Mouse (Mus musculus): ENCODE data around the gene Ptpru. TPM values are rescaled to one million over a fixed set of nuclear protein-coding genes. Genes with fewer than 3 reads are reported as not detected.

Ptpru gene
- total and polyA plus RNA-seq, 3 experiments, result 0.38 TPM; not detected in 2

DNA sequence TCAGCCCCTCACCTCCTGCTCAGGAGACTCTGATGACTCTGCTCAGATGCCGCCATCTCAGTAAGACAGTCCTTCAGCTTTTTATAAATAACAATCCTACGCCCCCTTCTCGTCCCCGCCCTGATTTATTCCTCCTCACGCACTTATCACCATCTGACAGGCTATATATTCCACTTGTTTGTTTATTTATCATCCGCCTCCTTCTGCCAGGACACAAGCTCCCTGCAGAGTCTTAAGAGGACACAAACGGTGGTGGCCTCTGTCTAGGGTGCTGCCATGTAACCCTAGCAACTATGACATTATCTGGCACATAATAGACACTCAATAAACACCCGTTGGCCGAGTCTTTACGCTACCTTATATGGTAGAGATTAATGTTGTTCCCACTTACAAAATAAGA is 22.3 kb downstream of the Ptpru start:
- DNase-seq (ENCODE audit: extremely low read depth), result no peak
- no peaks in the 10 kb centered on the region for H3K4me1 ChIP-seq (ENCODE audit: control insufficient read depth in 1 of 2, insufficient read depth in 2 of 2)
- no peaks in the 10 kb centered on the region for H3K9me3 ChIP-seq (replicated peaks; ENCODE audit: low read length)
- H3K4me3 ChIP-seq (replicated peaks in 1 of 3; ENCODE audit: low read depth in 2 of 3, low read length in 2 of 3, poor library complexity in 1 of 3), result no peak overlapping the region
- TF ChIP-seq HCFC1 (IDR thresholded peaks at IDR 0.05; ENCODE audit: low read depth, low read length), result no peak
- TF ChIP-seq NELFE (IDR thresholded peaks at IDR 0.05; ENCODE audit: low read depth, low read length), result no peak
- no peak for TF ChIP-seq PAX5 (IDR thresholded peaks at IDR 0.05; ENCODE audit: low read length)
- no peak for TF ChIP-seq ZNF384 (IDR thresholded peaks at IDR 0.05; ENCODE audit: low read depth, low read length)
- TF ChIP-seq IRF4 (IDR thresholded peaks at IDR 0.05; ENCODE audit: low read depth, low read length), result no peak
- TF ChIP-seq CHD1 (IDR thresholded peaks at IDR 0.05; ENCODE audit: low read depth, low read length), result no peak
- no peak for TF ChIP-seq TCF12 (IDR thresholded peaks at IDR 0.05; ENCODE audit: low read depth, low read length)
- TF ChIP-seq RCOR1 (conservative IDR thresholded peaks at IDR 0.05; ENCODE audit: low read depth, low read length), result no peak
- TF ChIP-seq JUN (IDR thresholded peaks at IDR 0.05; ENCODE audit: insufficient read depth, low read depth, low read length), result no peak
- no peak for TF ChIP-seq USF1 (IDR thresholded peaks at IDR 0.05; ENCODE audit: low read depth, low read length)
- no peak for TF ChIP-seq ZKSCAN1 (IDR thresholded peaks at IDR 0.05; ENCODE audit: borderline replicate concordance, low read depth, low read length)
- no peak for TF ChIP-seq MAFK (IDR thresholded peaks at IDR 0.05; ENCODE audit: insufficient replicate concordance, low read length)
- TF ChIP-seq SIN3A (IDR thresholded peaks at IDR 0.05; ENCODE audit: low read length), result no peak
- TF ChIP-seq JUND (conservative IDR thresholded peaks at IDR 0.05; ENCODE audit: low read depth, low read length), result no peak
- TF ChIP-seq CHD2 (IDR thresholded peaks at IDR 0.05; ENCODE audit: low read length), result no peak
- no peak for TF ChIP-seq SMC3 (IDR thresholded peaks at IDR 0.05; ENCODE audit: low read depth, low read length)
- no peak for TF ChIP-seq MEF2A (IDR thresholded peaks at IDR 0.05; ENCODE audit: borderline replicate concordance, low read depth, low read length)
- no peak for TF ChIP-seq ETS1 (conservative IDR thresholded peaks at IDR 0.05; ENCODE audit: low read depth, low read length)
- TF ChIP-seq MYC (IDR thresholded peaks at IDR 0.05; ENCODE audit: low read depth, low read length), result no peak
- H3K27ac ChIP-seq (ENCODE audit: insufficient read depth, low read depth), result no peak overlapping the region
- H3K36me3 ChIP-seq (replicated peaks in 1 of 2; ENCODE audit: control insufficient read depth in 1 of 2, insufficient read depth in 1 of 2, low read length in 1 of 2), result no peaks in the 10 kb centered on the region
- H3K27me3 ChIP-seq (replicated peaks), result peaks cover 88% of the 10 kb centered on the region
- in situ Hi-C loops (cut with MboI; ENCODE audit: low pct_ligation_motif_present, low pct_unique_long_range_greater_than_20kb, low sequenced_read_pairs), result no loop called here
- H3K9ac ChIP-seq (ENCODE audit: insufficient read depth, low read depth), result no peak overlapping the region
- dilution Hi-C loops (cut with MboI; ENCODE audit: extremely low pct_ligation_motif_present, extremely low pct_unique_long_range_greater_than_20kb, low sequenced_read_pairs), result no loop called here
- H3K4me2 ChIP-seq (ENCODE audit: insufficient read depth, low read depth, poor library complexity, severe bottlenecking), result no peak overlapping the region
- no peaks in the 10 kb centered on the region for H3K79me2 ChIP-seq (replicated peaks; ENCODE audit: control insufficient read depth, extremely low read depth, insufficient read depth, poor library complexity, severe bottlenecking)

DNA sequence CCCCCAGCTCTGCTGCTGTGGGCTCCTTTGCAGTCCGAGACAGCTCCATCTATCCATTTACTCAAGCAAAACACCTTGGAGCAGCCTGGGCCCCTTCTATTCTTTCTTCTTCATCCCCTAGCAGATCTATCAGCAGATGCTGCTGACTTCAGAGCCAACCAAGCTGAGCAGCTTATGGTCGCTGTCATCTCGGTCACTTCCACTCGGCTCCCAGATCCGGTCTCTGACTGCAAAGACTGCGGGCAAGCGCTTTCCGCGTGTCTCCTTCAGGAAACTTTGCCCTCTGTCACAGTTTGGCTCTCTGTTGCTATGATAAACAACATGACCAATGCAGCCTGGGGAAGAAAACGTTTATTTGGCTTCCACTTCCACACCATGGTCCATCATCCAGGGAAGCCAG is 23.2 kb downstream of the Ptpru start:
- Histone ChIP-seq H3K4me3 (replicated peaks in 1 of 3; ENCODE audit: low read depth in 2 of 3, low read length in 2 of 3, poor library complexity in 1 of 3) (no peak overlapping the region), H3K4me1 (ENCODE audit: control insufficient read depth in 1 of 2, insufficient read depth in 2 of 2) (peaks cover 0 to 2% of the 10 kb centered on the region in 2 experiments; a peak in 1 of 4 replicates), H3K9me3 (replicated peaks; ENCODE audit: low read length) (no peaks in the 10 kb centered on the region), H3K27ac (ENCODE audit: insufficient read depth, low read depth) (no peak overlapping the region), H3K9ac (ENCODE audit: insufficient read depth, low read depth) (no peak overlapping the region), H3K79me2 (replicated peaks; ENCODE audit: control insufficient read depth, extremely low read depth, insufficient read depth, poor library complexity, severe bottlenecking) (no peaks in the 10 kb centered on the region), H3K36me3 (replicated peaks in 1 of 2; ENCODE audit: control insufficient read depth in 1 of 2, insufficient read depth in 1 of 2, low read length in 1 of 2) (no peaks in the 10 kb centered on the region), H3K4me2 (ENCODE audit: insufficient read depth, low read depth, poor library complexity, severe bottlenecking) (no peak overlapping the region), H3K27me3 (replicated peaks) (peaks cover 86% of the 10 kb centered on the region)
- TF ChIP-seq KAT2A (IDR thresholded peaks at IDR 0.05; ENCODE audit: insufficient replicate concordance, low read length) (no peak), SMC3 (IDR thresholded peaks at IDR 0.05; ENCODE audit: low read depth, low read length) (no peak), USF1 (IDR thresholded peaks at IDR 0.05; ENCODE audit: low read depth, low read length) (no peak), MAZ (IDR thresholded peaks at IDR 0.05; ENCODE audit: low read depth, low read length) (no peak)
- in situ Hi-C loops (cut with MboI; ENCODE audit: low pct_ligation_motif_present, low pct_unique_long_range_greater_than_20kb, low sequenced_read_pairs), result no loop called here
- dilution Hi-C loops (cut with MboI; ENCODE audit: extremely low pct_ligation_motif_present, extremely low pct_unique_long_range_greater_than_20kb, low sequenced_read_pairs), result no loop called here
- DNase-seq (ENCODE audit: extremely low read depth), result no peak
